Mouse (Mus musculus) G1E (cell line): Measurements from ENCODE around the gene Pdzrn4.

Experiments used
- CTCF ChIP-seq: IDR thresholded peaks from 2 replicates; pipeline ENCODE4 v1.5.1; 2012; ENCODE audit warnings: low read depth, low read length, inconsistent platforms, mixed read lengths
- GATA1 ChIP-seq: IDR thresholded peaks from 2 replicates; pipeline ENCODE4 v1.6.1; 2012; ENCODE audit warnings: borderline replicate concordance, low read length, inconsistent platforms, mixed read lengths
- GATA2 ChIP-seq: IDR thresholded peaks from 2 replicates; pipeline ENCODE4 v1.6.1; 2012; ENCODE audit warnings: low read depth, low read length, inconsistent platforms, borderline replicate concordance
- POLR2AphosphoS5 ChIP-seq: IDR thresholded peaks from 2 replicates; pipeline ENCODE4 v1.6.1; 2012; ENCODE audit warnings: low read depth, low read length, inconsistent platforms; ENCODE audit not compliant: insufficient replicate concordance
- TAL1 ChIP-seq: conservative IDR thresholded peaks from 2 replicates; pipeline ENCODE4 v1.6.1; 2012; ENCODE audit warnings: low read depth, low read length, inconsistent platforms, mixed read lengths

- TF ChIP-seq CTCF: no peak
- no peak for TF ChIP-seq POLR2AphosphoS5
- TF ChIP-seq TAL1: no peak
- TF ChIP-seq GATA2: no peak
- TF ChIP-seq GATA1: no peak
Measured at GRCm38 (mm10) chr15:92521686-92522085, 125.0 kb downstream of the Pdzrn4 start.
